Mouse (Mus musculus) megakaryocyte, embryonic 14.5 days (primary cell): ENCODE data around the gene Cxcl13. TPM values are rescaled to one million over a fixed set of nuclear protein-coding genes. Genes with fewer than 3 reads are reported as not detected.
A peak's percentile ranks its signal among the peaks of the same experiment; 100 is the strongest.

Experiments
- H3K27me3 ChIP-seq: replicated peaks from 2 replicates; pipeline ENCODE3; 2012; ENCODE audit warnings: inconsistent platforms
- H3K36me3 ChIP-seq: replicated peaks from 2 replicates; pipeline ENCODE3; 2012; ENCODE audit warnings: low read length, inconsistent platforms, mixed read lengths
- H3K4me1 ChIP-seq: 2 replicates; pipeline ENCODE4 v1.6.1; 2012; ENCODE audit warnings: inconsistent platforms
- H3K4me3 ChIP-seq: replicated peaks from 2 replicates; pipeline ENCODE3; 2012; ENCODE audit warnings: moderate library complexity, mild to moderate bottlenecking, inconsistent platforms
- H3K9me3 ChIP-seq: 2 replicates; pipeline ENCODE4 v1.6.1; 2012; ENCODE audit warnings: inconsistent platforms
- FLI1 ChIP-seq: IDR thresholded peaks from 2 replicates; pipeline ENCODE4 v1.6.1; 2012; ENCODE audit warnings: low read length, inconsistent platforms, mixed read lengths
- GATA1 ChIP-seq: IDR thresholded peaks from 3 replicates; pipeline ENCODE4 v1.6.1; 2012; ENCODE audit warnings: mixed read lengths, low read length, inconsistent platforms, borderline replicate concordance
- polyA plus RNA-seq: library from polyadenylated mRNA; stranded (reverse); fragments of >175 nt; gene quantifications from 2 replicates; pipeline ENCODE4 v1.2.3, GENCODE M21; 2012; ENCODE audit warnings: low replicate concordance; ENCODE audit not compliant: insufficient read depth

The Cxcl13 gene
- polyA plus RNA-seq, 1 experiment = not detected

DNA sequence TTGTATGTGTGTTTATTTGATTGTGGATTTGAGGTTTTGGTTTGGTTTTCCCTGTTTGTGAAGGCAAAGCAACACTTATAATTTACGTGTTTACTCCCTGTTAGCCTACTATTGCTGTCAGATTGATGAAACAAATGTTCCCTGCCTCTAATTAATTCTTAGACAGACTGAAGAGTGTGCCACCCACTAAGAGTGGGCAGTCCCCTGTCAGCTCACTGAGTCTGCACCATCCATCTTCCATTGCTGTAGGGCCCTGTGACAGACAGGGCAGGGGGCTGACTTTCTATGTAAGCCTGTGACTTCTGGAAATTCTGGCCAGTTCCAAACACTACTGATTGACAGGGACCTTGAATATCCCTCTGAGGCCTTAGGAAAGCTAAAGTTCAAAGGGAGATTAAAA lies 19.5 kb downstream of the Cxcl13 start:
- H3K4me3 ChIP-seq = no peak overlapping the region
- no peaks in the 10 kb centered on the region for H3K27me3 ChIP-seq
- TF ChIP-seq GATA1 (no peak), FLI1 (no peak)
- H3K36me3 ChIP-seq = no peaks in the 10 kb centered on the region
- H3K4me1 ChIP-seq = no peaks in the 10 kb centered on the region
- H3K9me3 ChIP-seq = no peaks in the 10 kb centered on the region

DNA sequence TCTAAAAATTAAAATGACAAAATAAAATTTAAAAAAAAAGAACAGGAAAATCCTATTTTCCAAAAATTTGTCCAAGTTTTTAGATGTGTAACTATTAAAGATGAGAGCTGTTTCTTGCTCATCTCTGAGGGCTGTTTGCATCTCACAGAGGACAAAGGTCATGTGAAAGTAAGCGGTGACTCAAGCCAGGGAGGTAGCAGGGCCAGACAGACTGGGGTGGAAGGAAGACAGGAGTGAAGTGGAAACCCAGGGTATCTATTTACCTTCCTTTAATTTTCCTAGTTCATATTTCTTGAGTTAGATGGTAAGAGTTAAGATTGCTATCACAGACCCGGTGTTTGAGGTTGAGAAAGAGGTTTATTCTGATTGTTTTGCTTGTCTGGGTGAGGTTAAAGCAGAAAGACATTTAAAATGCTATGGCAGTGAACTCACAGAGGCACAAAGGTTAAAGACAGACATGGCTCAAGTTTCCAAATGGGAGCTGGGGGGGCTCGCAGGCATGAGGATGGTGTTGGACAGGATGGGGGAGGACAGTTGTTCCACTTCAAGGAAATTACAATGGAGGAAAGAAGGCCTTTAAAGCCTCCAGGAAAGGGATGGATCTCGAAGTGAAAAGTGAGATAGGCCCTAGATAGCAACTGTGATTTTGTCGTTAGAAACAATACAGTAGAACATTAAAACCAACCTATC lies 27.2 kb downstream of the Cxcl13 start:
- Histone ChIP-seq H3K9me3 (no peaks in the 10 kb centered on the region), H3K4me1 (no peaks in the 10 kb centered on the region), H3K36me3 (no peaks in the 10 kb centered on the region), H3K4me3 (no peak overlapping the region), H3K27me3 (no peaks in the 10 kb centered on the region)
- TF ChIP-seq FLI1 (no peak), GATA1 (no peak)

DNA sequence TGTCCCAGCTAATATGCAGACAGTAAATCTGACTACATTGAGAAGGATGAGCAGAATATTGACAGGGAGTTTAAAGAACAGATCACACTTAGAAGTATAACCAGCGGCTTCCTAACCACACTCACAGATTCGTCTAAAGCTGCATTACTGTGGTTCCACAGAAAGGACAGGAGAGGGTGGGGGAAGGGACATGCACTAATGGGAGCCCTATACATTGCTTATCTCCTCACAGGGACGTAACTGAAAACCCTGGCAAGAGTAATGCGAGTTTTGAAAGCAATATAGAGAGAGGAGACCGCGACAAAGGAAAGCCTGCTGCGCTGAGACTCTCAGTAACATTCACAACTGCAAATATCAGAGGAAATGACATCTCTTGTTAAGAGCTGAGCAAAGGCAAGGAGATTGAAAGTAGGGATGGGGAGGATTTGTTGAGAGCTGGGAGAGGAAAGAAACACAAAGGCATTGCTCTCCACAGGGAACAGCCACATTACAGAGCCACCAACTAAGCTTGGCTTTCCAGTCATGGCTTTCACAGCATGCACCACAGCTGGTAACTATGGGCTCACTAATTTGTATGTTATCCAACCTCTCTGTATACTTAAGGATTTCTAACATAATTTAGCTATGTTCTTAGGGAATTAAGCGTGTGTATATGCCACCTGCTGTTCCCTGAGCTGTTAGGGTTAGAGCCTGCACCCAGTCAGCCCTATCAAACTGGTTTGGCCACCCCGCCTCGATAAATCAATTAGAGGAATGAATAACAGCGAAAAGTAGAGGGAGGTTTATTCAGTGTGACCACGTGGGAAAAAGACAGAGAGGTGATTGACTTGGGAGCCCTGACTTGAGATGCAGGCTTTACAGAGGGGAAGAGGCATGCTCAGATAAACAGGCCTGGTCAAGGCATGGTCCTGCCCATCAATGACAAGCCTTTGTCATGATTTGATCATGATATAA lies 34.9 kb downstream of the Cxcl13 start:
- Histone ChIP-seq H3K4me3 (no peak overlapping the region), H3K27me3 (no peaks in the 10 kb centered on the region), H3K36me3 (no peaks in the 10 kb centered on the region), H3K9me3 (no peaks in the 10 kb centered on the region), H3K4me1 (no peaks in the 10 kb centered on the region)
- TF ChIP-seq GATA1 = no peak
- no peak for TF ChIP-seq FLI1

DNA sequence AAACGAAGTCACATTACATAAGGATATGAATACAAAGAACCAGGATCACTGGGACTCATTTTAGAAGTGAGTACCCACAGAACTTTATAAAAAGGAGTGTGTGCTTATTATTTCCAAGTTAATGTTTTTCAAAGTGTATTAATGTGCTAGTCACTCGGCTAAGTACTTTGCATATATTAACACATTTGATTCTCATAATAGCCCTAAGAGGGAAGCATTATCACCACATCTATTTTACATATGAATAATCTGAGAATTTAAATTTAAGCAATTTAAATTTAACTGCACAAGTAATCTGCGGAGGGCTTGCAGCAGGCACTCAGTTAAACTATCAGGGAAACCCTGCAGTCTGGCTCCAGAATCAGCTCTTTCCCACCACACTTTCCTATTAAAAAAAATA lies 40.5 kb downstream of the Cxcl13 start:
- no peaks in the 10 kb centered on the region for H3K9me3 ChIP-seq
- no peak overlapping the region for H3K4me3 ChIP-seq
- no peaks in the 10 kb centered on the region for H3K36me3 ChIP-seq
- TF ChIP-seq FLI1 (no peak), GATA1 (no peak)
- H3K4me1 ChIP-seq = no peaks in the 10 kb centered on the region
- H3K27me3 ChIP-seq = no peaks in the 10 kb centered on the region

DNA sequence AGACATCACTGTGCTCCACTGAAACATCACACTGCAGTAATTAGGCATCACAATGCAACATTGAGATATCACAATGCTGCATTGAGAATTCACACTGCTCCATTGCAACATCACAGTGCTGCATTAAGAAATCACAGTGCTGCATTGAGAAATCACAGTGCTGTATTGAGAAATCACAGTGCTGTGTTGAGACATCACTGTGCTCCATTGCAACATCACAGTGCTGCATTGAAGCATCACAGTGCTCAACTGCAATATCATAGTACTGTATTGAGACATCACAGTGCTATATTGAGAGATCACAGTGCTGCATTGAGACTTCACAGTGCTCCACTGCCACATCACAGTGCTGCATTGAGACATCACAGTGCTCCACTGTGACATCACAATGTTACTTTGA lies 46.6 kb downstream of the Cxcl13 start:
- no peaks in the 10 kb centered on the region for H3K36me3 ChIP-seq
- H3K27me3 ChIP-seq = no peaks in the 10 kb centered on the region
- H3K4me3 ChIP-seq = peak overlapping the region; percentile 60
- H3K9me3 ChIP-seq = peaks cover 2% of the 10 kb centered on the region; the same call in 1 of the 2 replicates
- no peak for TF ChIP-seq GATA1
- no peak for TF ChIP-seq FLI1
- no peaks in the 10 kb centered on the region; the same call in 1 of the 2 replicates for H3K4me1 ChIP-seq

DNA sequence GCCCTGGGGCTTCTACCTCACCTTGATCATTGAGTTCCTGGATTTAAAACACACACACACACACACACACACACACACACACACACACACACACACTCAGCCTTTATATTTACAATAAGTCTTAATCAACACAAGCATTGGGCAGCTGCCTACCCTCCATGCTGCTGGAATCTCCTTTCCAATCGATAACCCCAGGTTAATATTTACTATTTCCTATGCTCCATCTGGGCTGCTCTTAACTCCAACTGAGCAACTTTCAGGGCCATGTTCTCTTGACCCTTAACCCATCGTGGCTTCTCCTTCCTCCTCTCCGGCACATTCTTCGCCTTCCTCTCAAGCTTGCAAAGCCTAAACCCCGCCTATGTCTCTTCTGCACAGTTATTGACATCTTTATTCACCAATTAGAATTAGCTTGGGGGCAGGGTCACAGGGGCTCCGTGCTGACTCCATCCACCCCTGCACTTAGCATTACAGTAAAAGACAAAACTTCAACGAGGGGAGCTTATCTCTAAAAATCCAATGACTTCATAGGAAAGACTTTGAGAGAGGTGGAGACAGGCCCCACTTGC lies 51.6 kb downstream of the Cxcl13 start:
- Histone ChIP-seq H3K36me3 (no peaks in the 10 kb centered on the region), H3K27me3 (no peaks in the 10 kb centered on the region), H3K9me3 (0 out of 2 replicates have a peak, but pooled peaks cover 2% of the 10 kb centered on the region), H3K4me1 (no peaks in the 10 kb centered on the region), H3K4me3 (no peak overlapping the region)
- no peak for TF ChIP-seq FLI1
- no peak for TF ChIP-seq GATA1

DNA sequence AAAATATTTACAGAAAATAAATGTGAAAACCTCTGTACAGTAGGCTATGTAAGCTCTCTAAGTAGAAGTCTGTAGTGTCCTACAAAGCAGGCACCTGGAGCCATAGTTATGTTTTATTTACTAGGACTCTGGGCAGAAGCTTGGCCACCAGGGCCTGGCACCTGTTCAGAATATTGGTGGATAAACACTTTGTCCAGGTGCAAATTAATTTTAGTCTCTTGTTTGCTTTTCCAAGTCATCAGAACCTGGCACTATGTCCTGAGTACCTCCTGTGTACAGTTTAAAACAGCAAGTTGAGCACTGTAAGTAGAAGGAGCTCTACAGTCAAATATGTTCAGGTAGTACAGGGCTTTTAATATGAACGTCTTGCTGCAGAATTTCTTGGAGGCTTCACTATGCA lies 52.3 kb downstream of the Cxcl13 start:
- H3K27me3 ChIP-seq = no peaks in the 10 kb centered on the region
- H3K4me3 ChIP-seq = no peak overlapping the region
- H3K36me3 ChIP-seq = no peaks in the 10 kb centered on the region
- TF ChIP-seq FLI1 (no peak), GATA1 (no peak)
- H3K9me3 ChIP-seq = 0 out of 2 replicates have a peak, but pooled peaks cover 2% of the 10 kb centered on the region
- no peaks in the 10 kb centered on the region for H3K4me1 ChIP-seq

Other genes starting within 250 kb of the Cxcl13 start
- not detected in 2 replicates for gene Gm7978, start 220.8 kb upstream of the Cxcl13 start, polyA plus RNA-seq
- not detected in 2 replicates for gene Gm7982, start 214.9 kb upstream of the Cxcl13 start, polyA plus RNA-seq
- gene E330014E10Rik, start 181.0 kb upstream of the Cxcl13 start, polyA plus RNA-seq = not detected in 2 replicates
- 0.35 and 1.6 TPM in 2 replicates for gene Cnot6l, start 207.2 kb downstream of the Cxcl13 start, polyA plus RNA-seq